ENCODE assay signal across 12 mouse cellular contexts in the genomic region with DNA sequence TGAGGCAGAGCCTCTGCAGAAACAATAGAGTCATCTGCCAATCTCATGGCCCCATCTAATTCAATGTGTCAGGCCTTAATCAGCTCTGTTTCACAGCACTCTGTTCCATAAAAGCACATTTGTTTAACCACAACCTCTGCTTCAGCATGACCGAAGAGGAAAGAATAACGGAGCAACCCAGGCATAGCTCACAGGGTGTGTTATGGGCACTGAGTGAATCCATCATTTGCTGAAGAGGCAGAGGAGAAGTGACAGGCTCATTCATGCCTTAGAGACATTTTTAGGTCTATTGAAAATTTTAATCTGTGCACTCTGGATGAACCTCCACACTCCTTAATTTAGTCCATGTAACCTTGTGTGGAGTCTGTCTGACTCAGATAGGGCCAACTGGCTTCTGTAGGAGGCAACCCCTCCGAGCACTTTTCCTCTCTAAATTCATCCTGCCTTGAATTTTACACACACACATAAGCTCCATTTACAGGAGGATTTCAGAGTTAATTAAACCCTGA.
DNase-seq lines count a peak whose midpoint lies in the region; ATAC-seq lines count a peak whose summit lies in the region.
"Had no signal": no experiment of that assay in that cellular context is flagged by ENCODE, and none has a peak within 500 bp of the region (broad histone marks: within the 10 kb centered on the region; RNA-seq: fewer than 3 reads in every experiment).

No protein-coding gene starts in this region.

- no peaks in the 10 kb centered on the region for H3K36me3 ChIP-seq in neural tube, embryonic 11.5 days (ENCODE audit: control insufficient read depth, insufficient read depth, low read length)
- no peaks in the 10 kb centered on the region for H3K36me3 ChIP-seq in forebrain, embryonic 13.5 days (ENCODE audit: poor library complexity, severe bottlenecking)
- no peaks in the 10 kb centered on the region for H3K36me3 ChIP-seq in midbrain, embryonic 10.5 days
- H3K36me3 ChIP-seq: heart, embryonic 10.5 days had no signal

- no peaks in the 10 kb centered on the region for H3K27me3 ChIP-seq in neural tube, embryonic 11.5 days (ENCODE audit: control insufficient read depth, insufficient read depth, low read length)
- H3K27me3 ChIP-seq in forebrain, embryonic 13.5 days: no peaks in the 10 kb centered on the region
- H3K27me3 ChIP-seq in midbrain, embryonic 10.5 days (ENCODE audit: low read depth, poor library complexity, severe bottlenecking): no peaks in the 10 kb centered on the region; the same call in 1 of the 2 replicates

- no peak overlapping the region for H3K4me2 ChIP-seq in neural tube, embryonic 11.5 days (ENCODE audit: low read depth)
- no peak overlapping the region for H3K4me2 ChIP-seq in forebrain, embryonic 13.5 days

- DNase-seq in neural tube, embryonic 11.5 days (ENCODE audit: low spot score): peak; percentile 32
- DNase-seq in neural tube, embryonic 10.5 days (ENCODE audit: extremely low spot score, low spot score): no peak
- peak; percentile 38 for DNase-seq in midbrain, embryonic 10.5 days (ENCODE audit: low spot score)
- peak; percentile 24 for DNase-seq in telencephalon, adult 2 months (ENCODE audit: low read depth, low spot score)
- DNase-seq in left cerebral cortex, adult 8-10 months (ENCODE audit: low spot score in 2 of 2): no peak
- DNase-seq in kidney, postnatal 14 days: no peak
- DNase-seq: layer of hippocampus, adult 9-11 months; liver had no signal

- peak; percentile 90 for ATAC-seq in neural tube, embryonic 11.5 days (ENCODE audit: insufficient read depth, low FRiP score, low TSS enrichment)
- peak; percentile 84 for ATAC-seq in forebrain, embryonic 13.5 days
- ATAC-seq: inflammation-experienced regulatory T-cells, adult 6 months had no signal

- no peak overlapping the region for H3K27ac ChIP-seq in neural tube, embryonic 11.5 days (ENCODE audit: low read depth, low read length)
- no peak overlapping the region; the same call in 1 of the 2 replicates for H3K27ac ChIP-seq in forebrain, embryonic 13.5 days
- H3K27ac ChIP-seq in midbrain, embryonic 10.5 days (replicated peaks): no peak overlapping the region
- H3K27ac ChIP-seq: heart, embryonic 10.5 days; macrophage had no signal

- WGBS in neural tube, embryonic 11.5 days: 26% methylated on average over 3 of the region's 3 CpGs
- 7% methylated on average over 3 of the region's 3 CpGs for WGBS in forebrain, embryonic 13.5 days
- WGBS in midbrain, embryonic 10.5 days: 21% methylated on average over 3 of the region's 3 CpGs

- H3K9me3 ChIP-seq in neural tube, embryonic 11.5 days (ENCODE audit: control insufficient read depth, low read length): no peaks in the 10 kb centered on the region
- no peaks in the 10 kb centered on the region for H3K9me3 ChIP-seq in forebrain, embryonic 13.5 days (replicated peaks)
- 0 out of 2 replicates have a peak, but pooled peaks cover 4% of the 10 kb centered on the region for H3K9me3 ChIP-seq in midbrain, embryonic 10.5 days (replicated peaks)
- H3K9me3 ChIP-seq: heart, embryonic 10.5 days had no signal

- H3K4me1 ChIP-seq in neural tube, embryonic 11.5 days (ENCODE audit: control insufficient read depth, insufficient read depth, low read length): no peaks in the 10 kb centered on the region
- peaks cover 5% of the 10 kb centered on the region; the same call in 1 of the 2 replicates for H3K4me1 ChIP-seq in forebrain, embryonic 13.5 days
- H3K4me1 ChIP-seq in midbrain, embryonic 10.5 days: peaks cover 15% of the 10 kb centered on the region
- H3K4me1 ChIP-seq: heart, embryonic 10.5 days had no signal

- H3K9ac ChIP-seq in neural tube, embryonic 11.5 days (ENCODE audit: low read length): no peak overlapping the region
- H3K9ac ChIP-seq in forebrain, embryonic 13.5 days: no peak overlapping the region

- no peak overlapping the region for H3K4me3 ChIP-seq in neural tube, embryonic 11.5 days (ENCODE audit: low read depth, low read length)
- H3K4me3 ChIP-seq in forebrain, embryonic 13.5 days: no peak overlapping the region
- H3K4me3 ChIP-seq in midbrain, embryonic 10.5 days: no peak overlapping the region
- H3K4me3 ChIP-seq: heart, embryonic 10.5 days had no signal

Comparison
In these comparisons a context has a peak if more than half of its experiments do, and no peak if none do; other contexts are left out.
1. DNase-seq: peak in neural tube, embryonic 11.5 days (single experiment), midbrain, embryonic 10.5 days (single experiment) and telencephalon, adult 2 months (single experiment); none in neural tube, embryonic 10.5 days (single experiment), left cerebral cortex, adult 8-10 months (0 of 2) and kidney, postnatal 14 days (single experiment).